14 mouse cellular contexts compared by ENCODE assay signal in the genomic region with DNA sequence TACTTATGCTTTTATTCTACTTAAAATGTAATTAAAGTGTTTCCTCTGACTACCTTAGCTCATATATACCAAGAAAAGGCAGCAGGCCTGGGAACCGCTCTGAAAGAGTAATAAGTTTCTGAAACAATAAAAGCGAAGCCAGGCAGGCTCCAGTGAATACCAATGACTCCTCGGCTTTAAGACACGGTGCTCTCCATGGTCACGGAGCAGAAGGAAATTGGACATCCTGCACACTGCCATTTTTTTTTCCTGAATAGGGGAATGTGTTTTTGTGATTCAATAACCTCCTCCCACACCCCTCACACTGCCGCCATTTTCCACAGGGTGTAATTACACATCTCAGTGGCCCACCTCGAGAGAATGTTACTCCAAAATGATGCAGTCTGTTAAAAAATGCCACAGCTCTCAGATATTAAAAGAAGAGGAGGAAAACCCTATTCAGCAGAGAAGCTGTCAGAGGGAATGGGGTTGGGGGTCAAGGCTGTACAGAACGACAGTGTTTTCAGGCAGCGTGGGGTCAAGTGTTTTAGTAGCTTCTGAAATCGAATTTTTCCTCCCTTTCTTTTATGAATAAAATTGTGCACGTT.
DNase-seq lines count a peak whose midpoint lies in the region; ATAC-seq and TF ChIP-seq lines count a peak whose summit lies in the region.
"Had no signal": no experiment of that assay in that cellular context is flagged by ENCODE, and none has a peak within 500 bp of the region (broad histone marks: within the 10 kb centered on the region; RNA-seq: fewer than 3 reads in every experiment).

No protein-coding gene starts in this region.

- no peak for DNase-seq in kidney, adult 18-20 months
- no peak for DNase-seq in hindbrain, embryonic 11.5 days (ENCODE audit: low spot score)
- peak; percentile 30 for DNase-seq in midbrain, postnatal 0 days (ENCODE audit: low spot score)
- no peak for DNase-seq in liver
- DNase-seq in embryonic facial prominence, embryonic 10.5 days (ENCODE audit: low spot score): no peak
- no peak for DNase-seq in adrenal gland, postnatal 25 days
- DNase-seq: cerebellum, adult 9-11 months; gastrocnemius, postnatal 25 days; lung, postnatal 14 days; thymus, postnatal 25 days had no signal

- peaks cover 31% of the 10 kb centered on the region for H3K4me1 ChIP-seq in kidney, embryonic 16.5 days (ENCODE audit: insufficient read depth, low read length)
- 0 out of 2 replicates have a peak, but pooled peaks cover 2% of the 10 kb centered on the region for H3K4me1 ChIP-seq in hindbrain, embryonic 11.5 days (replicated peaks; ENCODE audit: control insufficient read depth, insufficient read depth, low read length)
- peaks cover 13% of the 10 kb centered on the region for H3K4me1 ChIP-seq in hindbrain, embryonic 15.5 days (replicated peaks)
- H3K4me1 ChIP-seq in midbrain, postnatal 0 days (ENCODE audit: insufficient read depth, low read length): no peaks in the 10 kb centered on the region
- 0 out of 2 replicates have a peak, but pooled peaks cover 4% of the 10 kb centered on the region for H3K4me1 ChIP-seq in embryonic facial prominence, embryonic 10.5 days

- H3K4me2 ChIP-seq in kidney, embryonic 16.5 days (replicated peaks; ENCODE audit: low read depth, low read length): peak overlapping the region; percentile 22; the same call in 1 of the 2 replicates
- H3K4me2 ChIP-seq in hindbrain, embryonic 11.5 days (replicated peaks; ENCODE audit: low read depth, low read length): no peak overlapping the region
- no peak overlapping the region for H3K4me2 ChIP-seq in hindbrain, embryonic 15.5 days
- H3K4me2 ChIP-seq in midbrain, postnatal 0 days (ENCODE audit: low read depth, low read length, poor library complexity, severe bottlenecking): no peak overlapping the region
- H3K4me2 ChIP-seq: heart, embryonic 11.5 days had no signal

- no peak overlapping the region for H3K9ac ChIP-seq in kidney, embryonic 16.5 days (replicated peaks; ENCODE audit: low read length)
- no peak overlapping the region for H3K9ac ChIP-seq in hindbrain, embryonic 11.5 days (ENCODE audit: low read depth, low read length)
- no peak overlapping the region for H3K9ac ChIP-seq in hindbrain, embryonic 15.5 days
- H3K9ac ChIP-seq in midbrain, postnatal 0 days (replicated peaks; ENCODE audit: low read length, poor library complexity, severe bottlenecking): no peak overlapping the region

- no peaks in the 10 kb centered on the region for H3K27me3 ChIP-seq in kidney, embryonic 16.5 days (ENCODE audit: insufficient read depth, low read length)
- no peaks in the 10 kb centered on the region for H3K27me3 ChIP-seq in hindbrain, embryonic 11.5 days (ENCODE audit: control insufficient read depth, insufficient read depth, low read length)
- no peaks in the 10 kb centered on the region for H3K27me3 ChIP-seq in hindbrain, embryonic 15.5 days
- H3K27me3 ChIP-seq in midbrain, postnatal 0 days (ENCODE audit: insufficient read depth, low read length): no peaks in the 10 kb centered on the region
- H3K27me3 ChIP-seq in embryonic facial prominence, embryonic 10.5 days (replicated peaks; ENCODE audit: low read depth, poor library complexity, severe bottlenecking): no peaks in the 10 kb centered on the region

- H3K4me3 ChIP-seq in kidney, embryonic 16.5 days (ENCODE audit: low read length): no peak overlapping the region
- H3K4me3 ChIP-seq in hindbrain, embryonic 11.5 days (ENCODE audit: low read depth, low read length): no peak overlapping the region
- no peak overlapping the region for H3K4me3 ChIP-seq in hindbrain, embryonic 15.5 days
- H3K4me3 ChIP-seq in midbrain, postnatal 0 days (ENCODE audit: low read depth, low read length): no peak overlapping the region
- no peak overlapping the region for H3K4me3 ChIP-seq in embryonic facial prominence, embryonic 10.5 days

- 21% methylated on average over 11 of the region's 11 CpGs for WGBS in kidney, embryonic 16.5 days
- 44% methylated on average over 11 of the region's 11 CpGs for WGBS in hindbrain, embryonic 11.5 days
- WGBS in hindbrain, embryonic 15.5 days: 25% methylated on average over 11 of the region's 11 CpGs
- 31% methylated on average over 11 of the region's 11 CpGs for WGBS in midbrain, postnatal 0 days
- WGBS in embryonic facial prominence, embryonic 10.5 days: 72% methylated on average over 11 of the region's 11 CpGs

- peak overlapping the region; percentile 79 for H3K27ac ChIP-seq in kidney, embryonic 16.5 days (ENCODE audit: low read length)
- H3K27ac ChIP-seq in hindbrain, embryonic 11.5 days (ENCODE audit: low read depth, low read length): no peak overlapping the region
- H3K27ac ChIP-seq in hindbrain, embryonic 15.5 days (replicated peaks): 0 out of 2 replicates have a peak overlapping the region, but pooled peaks have one; percentile 6
- H3K27ac ChIP-seq in midbrain, postnatal 0 days (ENCODE audit: low read depth, low read length): no peak overlapping the region
- no peak overlapping the region for H3K27ac ChIP-seq in embryonic facial prominence, embryonic 10.5 days (replicated peaks)

- TF ChIP-seq CTCF in midbrain, postnatal 0 days (IDR thresholded peaks at IDR 0.05): no peak; the same call in 1 of the 2 replicates

- no peaks in the 10 kb centered on the region for H3K9me3 ChIP-seq in kidney, embryonic 16.5 days (ENCODE audit: low read length)
- H3K9me3 ChIP-seq in hindbrain, embryonic 11.5 days (ENCODE audit: control insufficient read depth, low read length): no peaks in the 10 kb centered on the region
- H3K9me3 ChIP-seq in hindbrain, embryonic 15.5 days: no peaks in the 10 kb centered on the region
- no peaks in the 10 kb centered on the region for H3K9me3 ChIP-seq in midbrain, postnatal 0 days (ENCODE audit: low read length)
- H3K9me3 ChIP-seq in embryonic facial prominence, embryonic 10.5 days: no peaks in the 10 kb centered on the region

- no peaks in the 10 kb centered on the region for H3K36me3 ChIP-seq in kidney, embryonic 16.5 days (ENCODE audit: insufficient read depth, low read length)
- H3K36me3 ChIP-seq in hindbrain, embryonic 11.5 days (ENCODE audit: control insufficient read depth, insufficient read depth, low read length): no peaks in the 10 kb centered on the region
- H3K36me3 ChIP-seq in hindbrain, embryonic 15.5 days: no peaks in the 10 kb centered on the region
- H3K36me3 ChIP-seq in midbrain, postnatal 0 days (ENCODE audit: insufficient read depth, low read length): no peaks in the 10 kb centered on the region
- no peaks in the 10 kb centered on the region for H3K36me3 ChIP-seq in embryonic facial prominence, embryonic 10.5 days (replicated peaks)

- ATAC-seq in kidney, embryonic 16.5 days (ENCODE audit: low FRiP score, low TSS enrichment): no peak
- peak; percentile 60; the same call in 1 of the 2 replicates for ATAC-seq in hindbrain, embryonic 11.5 days (ENCODE audit: low FRiP score)
- ATAC-seq in hindbrain, embryonic 15.5 days (ENCODE audit: low FRiP score, low read depth): peak; percentile 74; the same call in 1 of the 2 replicates
- no peak for ATAC-seq in midbrain, postnatal 0 days (ENCODE audit: low FRiP score)
- ATAC-seq: intestine, postnatal 0 days had no signal

Comparison
In these comparisons a context has a peak if more than half of its experiments do, and no peak if none do; other contexts are left out.
1. H3K27ac ChIP-seq: peak in kidney, embryonic 16.5 days (single experiment) and hindbrain, embryonic 15.5 days (single experiment); none in hindbrain, embryonic 11.5 days (single experiment), midbrain, postnatal 0 days (single experiment) and embryonic facial prominence, embryonic 10.5 days (single experiment).
2. ATAC-seq: peak in hindbrain, embryonic 11.5 days (single experiment) and hindbrain, embryonic 15.5 days (single experiment); none in kidney, embryonic 16.5 days (single experiment) and midbrain, postnatal 0 days (single experiment).